Mouse (Mus musculus): ENCODE measurements around the gene Pip5k1b.

Pip5k1b gene

GRCm38 (mm10) chr19:24542293-24542675, 13.4 kb downstream of the Pip5k1b start:
- no peak for DNase-seq

GRCm38 (mm10) chr19:24541669-24542292, 13.9 kb downstream of the Pip5k1b start:
- DNase-seq = no peak

GRCm38 (mm10) chr19:24540952-24541668, 14.6 kb downstream of the Pip5k1b start:
- DNase-seq = no peak

DNA sequence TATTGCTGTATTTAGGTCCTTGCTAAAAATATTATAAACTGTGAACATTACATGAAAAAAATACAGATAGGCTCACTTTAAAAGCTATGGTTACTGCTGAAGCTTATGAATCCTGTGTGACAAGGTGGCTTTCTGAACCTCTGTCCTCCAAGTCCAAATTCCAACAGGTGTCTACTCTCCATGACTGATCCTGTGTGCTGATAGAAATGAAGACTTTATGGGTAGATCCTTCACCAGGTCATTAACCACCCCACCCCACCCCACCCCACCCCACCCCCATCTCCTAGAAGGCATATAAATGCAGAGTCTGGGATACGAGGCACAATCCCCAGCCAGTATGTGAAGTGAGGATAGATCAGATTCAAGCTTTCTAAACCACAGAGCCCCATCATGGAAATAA, 16.6 kb downstream of the Pip5k1b start:
- DNase-seq = no peak

DNA sequence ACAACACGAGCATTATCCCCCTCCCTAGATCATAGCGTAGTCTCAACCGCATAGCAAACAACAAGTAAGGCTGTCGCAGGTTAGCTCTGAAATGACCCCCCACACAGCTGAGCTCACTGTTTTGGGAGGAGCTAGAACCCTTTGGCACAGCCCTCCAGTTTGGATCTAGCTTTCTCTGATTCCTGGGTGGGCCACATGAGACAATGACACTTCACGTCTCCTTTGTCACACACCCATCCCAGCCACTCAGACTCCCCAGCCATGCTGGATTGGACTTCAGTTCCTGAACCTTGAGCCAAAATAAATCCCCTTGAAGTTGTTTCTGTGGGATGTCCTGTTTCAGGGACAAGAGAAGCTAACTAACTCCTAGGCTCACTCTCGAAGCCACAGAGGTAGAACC, 17.5 kb downstream of the Pip5k1b start:
- no peak for DNase-seq

GRCm38 (mm10) chr19:24537691-24538090, 18.0 kb downstream of the Pip5k1b start:
- DNase-seq = no peak

DNA sequence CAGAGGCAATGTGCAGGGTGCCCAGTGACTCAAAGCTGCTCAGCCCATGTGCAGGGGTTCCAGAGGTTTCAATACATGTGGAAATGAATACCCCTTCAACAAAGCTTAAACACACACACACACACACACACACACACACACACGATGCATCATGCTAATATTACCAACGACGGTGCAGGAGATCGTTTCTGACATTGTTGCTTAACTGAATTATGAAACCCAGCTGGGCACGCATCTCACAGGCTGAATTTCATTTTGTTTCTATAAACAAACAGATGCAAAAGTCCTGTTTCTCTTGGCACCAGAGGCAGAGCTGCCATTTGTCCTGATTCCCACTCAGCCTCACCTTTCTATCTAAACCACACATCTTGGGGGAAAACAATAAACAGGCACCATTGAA, 18.8 kb downstream of the Pip5k1b start:
- DNase-seq = no peak

- no peak for DNase-seq
Measured at GRCm38 (mm10) chr19:24536280-24536679, 19.4 kb downstream of the Pip5k1b start.

DNA sequence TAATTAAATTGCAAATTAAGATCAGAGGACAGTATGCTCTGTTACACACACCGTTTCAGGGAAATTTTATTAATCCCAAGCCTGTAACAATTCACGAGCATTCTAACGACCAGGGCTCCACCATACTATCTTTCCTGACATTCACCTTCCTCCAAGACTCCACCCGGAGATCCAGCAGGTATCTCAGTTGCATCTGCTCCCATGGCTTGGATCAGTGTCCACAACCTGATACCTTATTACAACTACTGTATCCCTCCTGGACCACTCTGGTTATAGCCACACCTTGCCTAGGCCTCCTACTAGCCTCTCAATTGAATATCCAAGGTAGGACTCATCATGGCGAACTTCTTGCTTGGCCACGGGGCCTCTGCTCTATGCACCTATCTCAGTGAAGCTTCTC, 20.5 kb downstream of the Pip5k1b start:
- no peak for DNase-seq

GRCm38 (mm10) chr19:24534733-24535132, 20.9 kb downstream of the Pip5k1b start:
- no peak for DNase-seq

DNA sequence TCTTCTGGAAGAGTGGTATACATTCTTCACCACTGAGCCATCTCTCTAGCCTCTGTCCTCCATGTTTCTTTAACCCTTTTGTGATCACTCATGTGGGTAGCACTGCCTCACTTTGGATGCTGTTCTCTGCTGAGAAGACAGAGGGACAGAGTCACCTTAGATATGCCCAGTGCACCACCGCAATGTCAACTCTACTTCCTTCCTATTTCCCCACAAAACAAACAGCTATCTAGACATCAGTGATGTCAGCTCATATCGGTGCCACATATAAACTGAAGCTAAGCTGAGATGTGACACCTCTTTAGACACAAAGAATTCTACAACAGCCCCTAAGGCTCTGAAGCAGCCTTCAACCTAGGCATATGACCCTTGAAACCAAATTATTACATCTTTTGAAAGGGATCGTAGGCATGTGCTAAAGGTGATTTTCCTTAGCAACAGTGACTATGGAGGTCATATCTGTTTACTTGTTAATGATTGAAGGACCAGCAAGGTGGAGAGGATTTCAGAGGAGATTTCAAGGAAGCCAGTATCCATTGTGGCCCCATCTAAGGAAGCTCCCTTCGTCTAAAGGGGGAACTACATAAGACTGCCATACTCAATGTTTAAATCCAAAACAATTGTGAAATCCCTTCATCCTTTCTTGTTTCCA, 26.6 kb downstream of the Pip5k1b start:
- DNase-seq = peak; percentile 35 to 39

DNA sequence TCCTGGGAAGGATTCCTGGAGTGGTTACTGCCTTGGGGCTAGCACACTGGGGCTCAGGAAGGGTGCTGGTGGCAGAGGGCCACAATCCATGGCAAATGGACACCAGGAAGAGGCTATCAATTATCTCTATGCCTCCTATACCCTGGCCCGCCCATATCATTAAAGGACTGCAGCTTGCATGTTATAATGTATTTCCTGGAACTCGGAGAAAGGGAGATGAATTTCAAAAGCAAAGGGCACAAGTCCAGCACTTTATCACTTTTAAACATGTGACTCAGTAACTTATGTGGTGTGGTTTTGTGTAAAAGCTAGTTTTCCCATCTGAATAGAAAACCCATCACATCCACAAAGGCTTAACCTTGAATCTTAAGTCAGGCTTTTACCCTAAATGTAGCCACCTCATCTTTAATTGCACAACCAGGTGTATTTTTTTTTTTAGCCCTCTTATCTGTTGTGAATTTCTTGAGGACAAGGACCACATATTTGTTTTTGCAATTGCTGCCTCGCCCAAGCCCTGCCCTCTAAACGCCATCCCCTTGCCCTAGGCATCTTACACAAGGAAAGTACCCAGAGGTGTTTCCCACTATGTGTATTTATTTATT, 27.4 kb downstream of the Pip5k1b start:
- DNase-seq = no peak

DNA sequence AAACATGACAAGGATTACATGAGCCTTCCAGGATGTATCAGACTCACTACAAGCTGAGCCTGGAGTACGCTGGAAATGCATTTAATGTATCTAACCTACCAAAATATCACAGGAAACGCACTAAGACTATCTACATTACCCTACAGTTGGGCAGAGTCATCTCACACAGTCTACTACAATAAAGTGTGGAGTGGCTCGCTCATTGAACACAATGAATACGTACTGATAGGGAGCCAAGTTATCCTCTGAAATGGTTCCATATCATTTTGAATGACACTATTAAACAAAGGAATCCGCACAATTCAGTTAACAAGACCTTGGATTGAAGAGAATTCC, 28.1 kb downstream of the Pip5k1b start:
- no peak for DNase-seq

DNA sequence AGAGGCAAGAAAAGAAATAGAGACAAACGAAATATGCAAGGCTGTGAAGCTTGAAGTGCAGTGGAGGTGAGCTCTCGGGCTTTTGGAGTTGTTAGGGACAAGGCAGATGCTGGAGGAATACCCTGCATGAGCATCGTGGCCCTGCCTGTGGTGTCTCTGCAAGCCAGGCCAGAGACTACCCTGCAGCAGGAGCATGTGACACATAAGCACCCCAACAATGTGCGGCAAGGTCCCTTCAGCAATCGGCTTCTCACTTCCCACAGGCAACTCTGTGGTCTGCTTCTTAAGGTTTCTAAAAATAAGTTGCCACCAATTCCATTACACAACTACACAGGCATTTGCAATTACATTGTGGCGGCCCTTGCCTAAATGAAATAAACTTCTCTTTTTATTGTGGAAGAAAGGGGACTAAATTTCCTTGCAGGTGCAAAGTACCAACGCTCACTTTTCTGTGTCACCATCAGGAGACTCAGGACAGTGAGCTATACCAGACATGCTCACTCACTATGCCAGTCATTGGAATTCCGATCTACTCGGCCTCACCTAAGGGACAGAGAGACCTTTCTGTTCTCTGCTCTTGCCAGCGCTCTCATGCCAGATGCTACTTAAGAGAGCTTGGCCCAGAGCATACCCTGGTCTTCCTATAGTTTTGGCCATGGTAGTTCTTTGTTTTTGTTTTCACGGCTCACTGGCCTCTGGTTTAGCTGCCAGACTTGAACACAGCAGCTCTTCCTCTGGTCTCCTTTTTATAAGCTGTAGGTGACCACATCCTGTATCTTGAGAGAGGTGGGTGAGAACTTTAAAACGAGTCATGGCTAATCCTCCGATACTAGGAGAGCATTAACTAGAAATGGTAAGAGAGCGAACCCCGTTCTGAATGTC, 28.7 kb downstream of the Pip5k1b start:
- DNase-seq = peak; percentile 40 to 49

GRCm38 (mm10) chr19:24523476-24524313, 32.0 kb downstream of the Pip5k1b start:
- DNase-seq = no peak

- DNase-seq = no peak
Measured at GRCm38 (mm10) chr19:24521997-24522396, 33.7 kb downstream of the Pip5k1b start.

DNA sequence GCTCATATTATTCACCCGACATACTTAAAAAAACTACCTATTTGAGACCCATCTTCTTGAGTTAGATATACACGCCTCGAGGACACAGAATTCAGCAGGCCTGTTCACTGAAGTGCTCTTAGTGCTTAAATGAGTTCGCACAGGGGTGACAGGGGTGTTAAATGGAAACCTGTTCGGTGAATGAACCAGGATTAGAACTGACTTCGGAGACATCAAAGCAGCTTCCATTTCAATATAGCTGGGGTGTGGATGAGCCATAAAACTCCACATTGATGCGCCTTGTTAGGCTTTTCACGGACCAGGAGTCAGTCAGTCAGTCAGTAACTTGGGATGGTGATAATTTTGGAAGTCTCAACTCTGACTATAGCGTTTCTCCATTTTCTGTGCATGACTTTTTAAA, 34.5 kb downstream of the Pip5k1b start:
- DNase-seq = no peak

DNA sequence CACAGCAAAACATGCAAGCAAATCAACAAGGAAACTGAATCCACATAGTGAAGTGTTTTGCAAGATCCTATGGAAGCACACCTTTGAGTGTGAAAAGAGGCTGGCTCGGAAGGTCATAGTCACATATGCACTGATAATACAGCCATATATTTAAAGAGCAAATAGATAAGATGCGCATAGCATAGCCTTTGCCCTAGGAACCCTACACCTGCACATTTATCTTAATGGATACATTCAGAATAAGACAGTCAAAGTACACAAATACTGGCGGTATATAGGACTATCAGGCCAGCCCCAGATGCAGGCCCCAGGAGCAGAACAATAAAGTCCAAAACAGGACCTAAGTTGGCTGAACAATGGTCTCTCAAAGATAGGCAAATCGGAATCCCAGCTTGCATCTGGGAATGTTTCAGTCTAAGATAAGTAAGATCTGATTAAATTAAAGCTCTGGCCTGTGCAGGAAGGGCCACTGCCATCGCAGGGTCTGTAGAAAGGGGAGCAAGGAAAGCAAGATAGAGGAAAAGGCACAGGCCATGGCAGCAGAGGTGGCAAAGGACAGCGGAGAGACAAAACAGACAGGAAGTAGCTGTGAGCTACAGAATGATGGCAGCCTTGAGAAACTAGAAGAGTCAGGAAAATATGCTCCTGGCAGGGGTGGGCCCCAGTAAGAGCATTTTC, 35.8 kb downstream of the Pip5k1b start:
- DNase-seq = no peak

DNA sequence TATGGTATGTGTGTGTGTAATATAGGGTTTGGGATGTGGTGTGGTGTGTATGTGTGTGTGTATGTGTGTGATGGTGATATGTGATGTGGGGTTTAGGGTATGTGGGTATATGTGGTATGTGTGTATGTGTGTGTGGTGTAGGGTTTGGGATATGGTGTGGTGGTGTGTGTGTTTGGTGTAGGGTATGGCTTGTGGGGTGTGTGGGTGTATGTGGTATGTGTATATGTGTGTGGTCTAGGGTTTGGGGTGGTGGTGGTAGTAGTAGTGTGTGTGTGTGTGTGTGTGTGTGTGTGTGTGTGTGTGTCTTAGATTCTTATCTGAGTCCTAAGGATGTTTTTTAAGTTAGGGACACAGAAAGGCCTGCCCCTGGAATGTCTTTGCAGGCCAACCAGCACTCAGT, 37.3 kb downstream of the Pip5k1b start:
- DNase-seq = no peak

GRCm38 (mm10) chr19:24517057-24517456, 38.6 kb downstream of the Pip5k1b start:
- no peak for DNase-seq

GRCm38 (mm10) chr19:24515941-24516340, 39.7 kb downstream of the Pip5k1b start:
- no peak for DNase-seq

Measured in B cell, adult 2 months (primary cell).